Mouse (Mus musculus) bone marrow, adult 2 months (tissue): ENCODE results near the gene Elk4.

ENCODE experiments used
- CTCF ChIP-seq: fragments of 200-500 bp; IDR thresholded peaks from 2 replicates; pipeline ENCODE4 v1.5.1; 2011; ENCODE audit warnings: low read length, control low read depth; ENCODE audit not compliant: control insufficient read depth, insufficient read depth
- POLR2A ChIP-seq: fragments of 200-500 bp; IDR thresholded peaks from 2 replicates; pipeline ENCODE4 v1.6.1; 2011; ENCODE audit warnings: low read depth, mild to moderate bottlenecking, control low read depth, low read length, borderline replicate concordance; ENCODE audit not compliant: control insufficient read depth

GRCm38 (mm10) chr1:131982907-131983306 is 24.5 kb upstream of the Elk4 start:
- TF ChIP-seq CTCF = peak; percentile 98
- no peak for TF ChIP-seq POLR2A
